Mouse (Mus musculus): ENCODE results near the gene Clip3.

- TF ChIP-seq CTCF (IDR thresholded peaks at IDR 0.05; ENCODE audit: low read depth, low read length) (no peak), POLR2A (IDR thresholded peaks at IDR 0.05; ENCODE audit: borderline replicate concordance, low read depth, low read length) (no peak)
Observed at GRCm38 (mm10) chr7:30332622-30333259, 41.2 kb downstream of the Clip3 start.
